Mouse (Mus musculus): Measurements from ENCODE around the gene Morn3.

Morn3 gene

GRCm38 (mm10) chr5:123040796-123041195 lies 6.0 kb downstream of the Morn3 start:
- ChIA-PET POLR2A (interaction anchor here in 3 of 4 experiments (0.9 to 7.8 kb wide), 15 partner anchors 8 to 307 kb away, joined by 3 to 71 read pairs (median 7); partner anchors contain the start of gene Orai1 (in 3 of the 3)), CTCF (interaction anchor here in 3 of 4 experiments (0.7 to 3.3 kb wide), 10 partner anchors 8 to 115 kb away, joined by 3 to 17 read pairs (median 4); partner anchors contain the start of gene Orai1 (in 1 of the 3))

GRCm38 (mm10) chr5:123039120-123039752 lies 7.6 kb downstream of the Morn3 start:
- POLR2A ChIA-PET = interaction anchor here (0.5 to 7.8 kb wide), 63 partner anchors 10 to 550 kb away, joined by 3 to 71 read pairs (median 4); partner anchors contain the start of genes Orai1 (in 4 of the 4), Kdm2b (in 2 of the 4), Rhof (in 1 of the 4) and Wdr66 (in 1 of the 4)
- CTCF ChIA-PET = interaction anchor here (0.5 to 3.3 kb wide), 29 partner anchors 10 to 283 kb away, joined by 3 to 17 read pairs (median 5); partner anchors contain the start of genes Orai1 (in 2 of the 4) and Rhof (in 1 of the 4)

- CTCF ChIA-PET = interaction anchor here in 3 of 4 experiments (0.6 to 3.3 kb wide), 18 partner anchors 7 to 164 kb away, joined by 3 to 17 read pairs (median 6); partner anchors contain the start of gene Orai1 (in 2 of the 3)
- POLR2A ChIA-PET = interaction anchor here (0.6 to 7.8 kb wide), 32 partner anchors 9 to 257 kb away, joined by 3 to 71 read pairs (median 5); partner anchors contain the start of genes Orai1 (in 4 of the 4), Morn3 (in 1 of the 4) and Wdr66 (in 1 of the 4)
These were observed 8.7 kb downstream of the Morn3 start for GRCm38 (mm10) chr5:123038115-123038514.

- ChIA-PET POLR2A (interaction anchor here (0.5 to 7.2 kb wide), 12 partner anchors 8 to 284 kb away, joined by 3 to 71 read pairs (median 4); partner anchors contain the start of gene Orai1 (in 4 of the 4)), CTCF (interaction anchor here in 2 of 4 experiments (1.2 to 1.5 kb wide), 2 partner anchors 10 to 98 kb away, joined by 3 to 5 read pairs; no protein-coding TSS in a partner anchor)
These were observed 11.3 kb downstream of the Morn3 start for GRCm38 (mm10) chr5:123035564-123035963.

GRCm38 (mm10) chr5:123035089-123035488 lies 11.7 kb downstream of the Morn3 start:
- ChIA-PET CTCF (interaction anchor here in 2 of 4 experiments (0.6 to 1.2 kb wide), 3 partner anchors 40 to 103 kb away, joined by 3 read pairs; no protein-coding TSS in a partner anchor), POLR2A (interaction anchor here in 3 of 4 experiments (0.7 to 7.2 kb wide), 8 partner anchors 8 to 21 kb away, joined by 3 to 71 read pairs (median 4); partner anchors contain the start of gene Orai1 (in 3 of the 3))

GRCm38 (mm10) chr5:123033646-123034160 lies 13.1 kb downstream of the Morn3 start:
- CTCF ChIA-PET = interaction anchor here in 2 of 4 experiments (0.6 to 0.7 kb wide), 3 partner anchors 10 to 241 kb away, joined by 3 to 4 read pairs (median 3); no protein-coding TSS in a partner anchor
- POLR2A ChIA-PET = interaction anchor here in 2 of 4 experiments (0.6 to 1.5 kb wide), 3 partner anchors 19 to 714 kb away, joined by 4 to 7 read pairs (median 4); partner anchors contain the start of gene Orai1 (in 2 of the 2)

GRCm38 (mm10) chr5:123031312-123031711 lies 15.5 kb downstream of the Morn3 start:
- ChIA-PET POLR2A (interaction anchor here in 2 of 4 experiments (0.9 to 1.6 kb wide), 3 partner anchors 16 to 67 kb away, joined by 3 to 6 read pairs (median 3); partner anchors contain the start of gene Orai1 (in 1 of the 2)), CTCF (interaction anchor here in 2 of 4 experiments (0.7 to 0.9 kb wide), 2 partner anchors 16 to 261 kb away, joined by 3 read pairs; partner anchors contain the start of gene Orai1 (in 1 of the 2))

- CTCF ChIA-PET = interaction anchor here in 1 of 4 experiments (0.6 to 1.6 kb wide), 4 partner anchors 8 to 30 kb away, joined by 3 to 5 read pairs (median 4); partner anchors contain the start of gene Orai1
- POLR2A ChIA-PET = interaction anchor here in 3 of 4 experiments (0.6 to 2.6 kb wide), 16 partner anchors 8 to 720 kb away, joined by 3 to 17 read pairs (median 3); partner anchors contain the start of genes Orai1 (in 3 of the 3), Kntc1 (in 1 of the 3) and Rsrc2 (in 1 of the 3)
These were observed 17.1 kb downstream of the Morn3 start for GRCm38 (mm10) chr5:123029729-123030128.

- ChIA-PET POLR2A (interaction anchor here in 3 of 4 experiments (0.9 to 4.8 kb wide), 6 partner anchors 8 to 12 kb away, joined by 3 to 35 read pairs (median 11); partner anchors contain the start of gene Orai1 (in 1 of the 3)), CTCF (interaction anchor here in 2 of 4 experiments (0.6 to 2.4 kb wide), 2 partner anchors 12 to 18 kb away, joined by 3 to 6 read pairs; partner anchors contain the start of gene Orai1 (in 1 of the 2))
These were observed 19.4 kb downstream of the Morn3 start for GRCm38 (mm10) chr5:123027436-123027835.

GRCm38 (mm10) chr5:123026414-123026813 lies 20.4 kb downstream of the Morn3 start:
- ChIA-PET POLR2A (interaction anchor here in 3 of 4 experiments (1.0 to 4.8 kb wide), 10 partner anchors 9 to 25 kb away, joined by 3 to 35 read pairs (median 4); partner anchors contain the start of gene Orai1 (in 3 of the 3)), CTCF (interaction anchor here in 3 of 4 experiments (0.5 to 2.4 kb wide), 7 partner anchors 11 to 108 kb away, joined by 3 to 6 read pairs (median 4); partner anchors contain the start of gene Orai1 (in 1 of the 3))

- CTCF ChIA-PET = interaction anchor here in 3 of 4 experiments (0.6 to 2.4 kb wide), 10 partner anchors 10 to 1498 kb away, joined by 3 to 6 read pairs (median 4); partner anchors contain the start of gene Orai1 (in 2 of the 3)
- POLR2A ChIA-PET = interaction anchor here in 3 of 4 experiments (0.6 to 4.8 kb wide), 14 partner anchors 10 to 375 kb away, joined by 3 to 35 read pairs (median 4); partner anchors contain the start of gene Orai1 (in 3 of the 3)
These were observed 21.7 kb downstream of the Morn3 start for GRCm38 (mm10) chr5:123024965-123025573.

- CTCF ChIA-PET = interaction anchor here in 3 of 4 experiments (0.5 to 1.8 kb wide), 6 partner anchors 9 to 295 kb away, joined by 3 to 5 read pairs (median 4); partner anchors contain the start of gene Orai1 (in 2 of the 3)
- POLR2A ChIA-PET = interaction anchor here in 3 of 4 experiments (0.6 to 4.8 kb wide), 11 partner anchors 8 to 376 kb away, joined by 3 to 35 read pairs (median 8); partner anchors contain the start of gene Orai1 (in 3 of the 3)
These were observed 22.5 kb downstream of the Morn3 start for GRCm38 (mm10) chr5:123024312-123024711.

- ChIA-PET CTCF (interaction anchor here in 3 of 4 experiments (0.6 to 1.8 kb wide), 4 partner anchors 8 to 262 kb away, joined by 3 to 6 read pairs (median 4); partner anchors contain the start of gene Orai1 (in 1 of the 3)), POLR2A (interaction anchor here in 3 of 4 experiments (0.9 to 4.8 kb wide), 6 partner anchors 8 to 56 kb away, joined by 3 to 35 read pairs (median 26); partner anchors contain the start of gene Orai1 (in 2 of the 3))
These were observed 23.8 kb downstream of the Morn3 start for GRCm38 (mm10) chr5:123023049-123023448.

GRCm38 (mm10) chr5:123021438-123021837 lies 25.4 kb downstream of the Morn3 start:
- POLR2A ChIA-PET = interaction anchor here in 3 of 4 experiments (0.6 to 1.4 kb wide), 10 partner anchors 7 to 728 kb away, joined by 3 to 10 read pairs (median 4); partner anchors contain the start of gene Rsrc2 (in 1 of the 3)
- CTCF ChIA-PET = interaction anchor here in 2 of 4 experiments (0.6 to 1.0 kb wide), 3 partner anchors 36 to 86 kb away, joined by 3 read pairs; no protein-coding TSS in a partner anchor

GRCm38 (mm10) chr5:123020426-123020825 lies 26.4 kb downstream of the Morn3 start:
- CTCF ChIA-PET = no interaction called here
- POLR2A ChIA-PET = interaction anchor here in 2 of 4 experiments (0.5 to 1.4 kb wide), 4 partner anchors 14 to 716 kb away, joined by 3 read pairs; no protein-coding TSS in a partner anchor

GRCm38 (mm10) chr5:123019336-123020016 lies 27.3 kb downstream of the Morn3 start:
- POLR2A ChIA-PET = interaction anchor here in 1 of 4 experiments (0.5 to 6.3 kb wide), 6 partner anchors 13 to 717 kb away, joined by 3 to 56 read pairs (median 3); no protein-coding TSS in a partner anchor
- CTCF ChIA-PET = interaction anchor here in 1 of 4 experiments (0.6 kb wide), 1 partner anchor 135 kb away, joined by 3 read pairs; no protein-coding TSS in a partner anchor

Data from embryonic stem cell, embryonic (primary cell).